Comparison of ENCODE assay signal across 8 mouse cellular contexts in genomic region chr5:33782999-33783390, GRCm38 (mm10). TPM values are rescaled to one million over a fixed set of nuclear protein-coding genes. Genes with fewer than 3 reads are reported as not detected.
A peak's percentile ranks its signal among the peaks of the same experiment; 100 is the strongest.
DNase-seq lines count a peak whose midpoint lies in the region; ATAC-seq and TF ChIP-seq lines count a peak whose summit lies in the region.

No protein-coding gene starts in this region.

- ATAC-seq in lung, postnatal 0 days, result peak; percentile 1; the same call in 1 of the 2 replicates
- ATAC-seq in intestine, embryonic 16.5 days, result peak; percentile 66
- ATAC-seq in neural tube, embryonic 15.5 days (ENCODE audit: low FRiP score), result peak; percentile 81

- H3K27me3 ChIP-seq in lung, postnatal 0 days (replicated peaks; ENCODE audit: insufficient read depth, low read length), result no peaks in the 10 kb centered on the region
- H3K27me3 ChIP-seq in intestine, embryonic 16.5 days (replicated peaks; ENCODE audit: control insufficient read depth, insufficient read depth, low read length), result no peaks in the 10 kb centered on the region
- H3K27me3 ChIP-seq in neural tube, embryonic 15.5 days (replicated peaks), result no peaks in the 10 kb centered on the region

- H3K27ac ChIP-seq in lung, postnatal 0 days (ENCODE audit: low read length), result peak overlapping the region; percentile 88; the same call in 1 of the 2 replicates
- no peak overlapping the region for H3K27ac ChIP-seq in embryonic fibroblast, embryonic 13.5 days (ENCODE audit: insufficient read depth, low read length)
- no peak overlapping the region for H3K27ac ChIP-seq in intestine, embryonic 16.5 days (ENCODE audit: low read length)
- H3K27ac ChIP-seq in neural tube, embryonic 15.5 days (replicated peaks), result peak overlapping the region; percentile 90

- peaks cover 11% of the 10 kb centered on the region; the same call in 1 of the 2 replicates for H3K4me1 ChIP-seq in lung, postnatal 0 days (ENCODE audit: insufficient read depth, low read depth, low read length)
- no peaks in the 10 kb centered on the region; the same call in none of the 2 replicates for H3K4me1 ChIP-seq in embryonic fibroblast, embryonic 13.5 days (ENCODE audit: control insufficient read depth, insufficient read depth, low read length)
- H3K4me1 ChIP-seq in intestine, embryonic 16.5 days (ENCODE audit: control insufficient read depth, insufficient read depth, low read length), result peaks cover 12% of the 10 kb centered on the region; the same call in 1 of the 2 replicates
- peaks cover 30% of the 10 kb centered on the region for H3K4me1 ChIP-seq in neural tube, embryonic 15.5 days

- no peaks in the 10 kb centered on the region for H3K36me3 ChIP-seq in lung, postnatal 0 days (ENCODE audit: insufficient read depth, low read length)
- H3K36me3 ChIP-seq in intestine, embryonic 16.5 days (ENCODE audit: control insufficient read depth, insufficient read depth, low read length), result no peaks in the 10 kb centered on the region
- no peaks in the 10 kb centered on the region for H3K36me3 ChIP-seq in neural tube, embryonic 15.5 days

- H3K9ac ChIP-seq in lung, postnatal 0 days (replicated peaks; ENCODE audit: low read depth), result peak overlapping the region; percentile 86
- peak overlapping the region; percentile 90 for H3K9ac ChIP-seq in intestine, embryonic 16.5 days (ENCODE audit: low read depth, low read length)
- H3K9ac ChIP-seq in neural tube, embryonic 15.5 days (replicated peaks), result peak overlapping the region; percentile 92

- no peak for TF ChIP-seq POLR2A in embryonic fibroblast, embryonic 13.5 days (IDR thresholded peaks at IDR 0.05; ENCODE audit: low read depth, low read length)

- no peaks in the 10 kb centered on the region for H3K9me3 ChIP-seq in lung, postnatal 0 days (ENCODE audit: low read length)
- H3K9me3 ChIP-seq in intestine, embryonic 16.5 days (ENCODE audit: control insufficient read depth, low read length), result no peaks in the 10 kb centered on the region
- no peaks in the 10 kb centered on the region for H3K9me3 ChIP-seq in neural tube, embryonic 15.5 days (replicated peaks)

- no peak for DNase-seq in lung, postnatal 0 days (ENCODE audit: low spot score)
- DNase-seq in lung, postnatal 10 days, result no peak
- no peak for DNase-seq in gastrocnemius, postnatal 25 days
- no peak for DNase-seq in retina, postnatal 1 day
- no peak for DNase-seq in layer of hippocampus, adult 18-20 months (ENCODE audit: low spot score in 2 of 2)

- no peak for TF ChIP-seq CTCF in lung, postnatal 0 days (IDR thresholded peaks at IDR 0.05)
- TF ChIP-seq CTCF in embryonic fibroblast, embryonic 13.5 days (IDR thresholded peaks at IDR 0.05; ENCODE audit: borderline replicate concordance, insufficient read depth, low read length), result no peak

- H3K4me2 ChIP-seq in lung, postnatal 0 days (replicated peaks; ENCODE audit: low read depth, low read length), result peak overlapping the region; percentile 66
- peak overlapping the region; percentile 62 for H3K4me2 ChIP-seq in intestine, embryonic 16.5 days (ENCODE audit: low read depth, low read length)
- peak overlapping the region; percentile 70 for H3K4me2 ChIP-seq in neural tube, embryonic 15.5 days

- 9% methylated on average over 6 of the region's 6 CpGs for WGBS in lung, postnatal 0 days
- WGBS in intestine, embryonic 16.5 days, result 8% methylated on average over 6 of the region's 6 CpGs
- 10% methylated on average over 6 of the region's 6 CpGs for WGBS in neural tube, embryonic 15.5 days

- no peak for TF ChIP-seq EP300 in lung, postnatal 0 days (IDR thresholded peaks at IDR 0.05)

- peak overlapping the region; percentile 80 for H3K4me3 ChIP-seq in lung, postnatal 0 days (ENCODE audit: low read depth, low read length)
- H3K4me3 ChIP-seq in embryonic fibroblast, embryonic 13.5 days (ENCODE audit: insufficient read depth, low read length), result peak overlapping the region; percentile 81
- peak overlapping the region; percentile 99 for H3K4me3 ChIP-seq in intestine, embryonic 16.5 days (ENCODE audit: low read length)
- peak overlapping the region; percentile 94 for H3K4me3 ChIP-seq in neural tube, embryonic 15.5 days (replicated peaks)

RNA-seq across cellular contexts. Expression of gene Letm1, which starts 0.4 kb away (rescaled TPM):
- polyA plus RNA-seq in lung, postnatal 0 days (2015; fragmentation: Nextera tagmentation; extraction: Ambion mirVana), result 39.1 and 40.1 TPM in 2 replicates
- 27.0 and 27.2 TPM in 2 replicates for polyA plus RNA-seq in embryonic fibroblast, embryonic 13.5 days (2011; ENCODE audit: insufficient read length, low read depth, missing spikeins)
- polyA plus RNA-seq in intestine, embryonic 16.5 days (2015; fragmentation: Nextera tagmentation; extraction: Ambion mirVana), result 37.5 and 38.3 TPM in 2 replicates
- 68.3 and 72.4 TPM in 2 replicates for polyA plus RNA-seq in neural tube, embryonic 15.5 days (2015; fragmentation: Nextera tagmentation; extraction: Ambion mirVana)
- total RNA-seq in gastrocnemius, postnatal 25 days (2021), result 10 to 100 TPM; 81.0 to 83.2 TPM
- total RNA-seq in layer of hippocampus, adult 18-20 months (2021), result 100 to 1,000 TPM in 1 of 2 experiments, 10 to 100 TPM in 1; 95.4 to 101 TPM

RNA-seq across cellular contexts. Expression of gene Nsd2, which starts 37.5 kb away (rescaled TPM):
- polyA plus RNA-seq in lung, postnatal 0 days (2015; fragmentation: Nextera tagmentation; extraction: Ambion mirVana), result 13.5 and 16.7 TPM in 2 replicates
- polyA plus RNA-seq in embryonic fibroblast, embryonic 13.5 days (2011; ENCODE audit: insufficient read length, low read depth, missing spikeins), result 63.8 and 103 TPM in 2 replicates
- 20.5 and 22.5 TPM in 2 replicates for polyA plus RNA-seq in intestine, embryonic 16.5 days (2015; fragmentation: Nextera tagmentation; extraction: Ambion mirVana)
- 56.7 and 61.8 TPM in 2 replicates for polyA plus RNA-seq in neural tube, embryonic 15.5 days (2015; fragmentation: Nextera tagmentation; extraction: Ambion mirVana)
- total RNA-seq in gastrocnemius, postnatal 25 days (2021), result 10 to 100 TPM; 10.1 TPM
- total RNA-seq in layer of hippocampus, adult 18-20 months (2021), result 100 to 1,000 TPM; 118 to 119 TPM

Comparison
In these comparisons a context has a peak if more than half of its experiments do, and no peak if none do; other contexts are left out.
1. ATAC-seq: peak in every context shown above with its lines; median percentile 81 in neural tube, embryonic 15.5 days; 66 in intestine, embryonic 16.5 days; 1 in lung, postnatal 0 days.
2. H3K27ac ChIP-seq: peak in lung, postnatal 0 days (single experiment) and neural tube, embryonic 15.5 days (single experiment); none in embryonic fibroblast, embryonic 13.5 days (single experiment) and intestine, embryonic 16.5 days (single experiment).
3. Peak in every context shown above with its lines, with median percentiles within 50 percentile points of each other: H3K4me2 ChIP-seq, H3K4me3 ChIP-seq and H3K9ac ChIP-seq.